Mouse (Mus musculus) left cerebral cortex, postnatal 36 days (tissue): Measurements from ENCODE around the gene Lrch1. TPM values are rescaled to one million over a fixed set of nuclear protein-coding genes. Genes with fewer than 3 reads are reported as not detected.

Experiments used
- DNase-seq, 2 experiments: peaks; one replicate each; pipeline ENCODE4 v3.0.0; 2021 to 2022; ENCODE audit warnings: low spot score in 2 of 2, mixed read lengths in 1 of 2
- intact Hi-C: fragments of 180-260 bp; cut with DNase I; formaldehyde crosslinking; loops from one replicate; pipeline ENCODE4 v1.15.1; 2025
- total RNA-seq, 2 experiments: library from RNA; stranded (reverse); gene quantifications; 2 replicates each; pipeline ENCODE4 v1.2.3; 2021

Gene Lrch1
- total RNA-seq, 2 experiments from 2014 or later = 13.5 to 21.5 TPM

- DNase-seq = no peak
- intact Hi-C loops = no loop called here
These were observed 157.1 kb downstream of the Lrch1 start for GRCm38 (mm10) chr14:74790535-74790934.

DNA sequence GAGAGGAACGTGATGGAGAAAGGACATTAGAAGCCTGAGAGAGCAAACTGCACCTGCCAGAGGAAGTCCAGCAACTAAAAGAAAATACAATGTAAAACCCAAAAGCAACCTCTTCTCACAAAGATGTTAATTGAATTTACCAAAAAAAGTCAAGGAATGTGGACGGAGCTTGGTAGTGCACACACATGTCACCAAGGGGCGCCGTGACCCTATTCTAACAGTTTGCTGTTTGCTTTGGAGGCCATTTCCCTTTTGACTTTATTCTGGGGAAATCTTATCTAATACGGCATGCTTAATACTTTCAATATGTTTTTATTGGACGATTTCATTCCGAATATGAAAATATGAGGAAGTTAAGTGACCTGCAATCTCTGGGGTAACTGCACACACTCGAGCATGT, 158.9 kb downstream of the Lrch1 start:
- intact Hi-C loops = no loop called here
- DNase-seq = no peak

DNA sequence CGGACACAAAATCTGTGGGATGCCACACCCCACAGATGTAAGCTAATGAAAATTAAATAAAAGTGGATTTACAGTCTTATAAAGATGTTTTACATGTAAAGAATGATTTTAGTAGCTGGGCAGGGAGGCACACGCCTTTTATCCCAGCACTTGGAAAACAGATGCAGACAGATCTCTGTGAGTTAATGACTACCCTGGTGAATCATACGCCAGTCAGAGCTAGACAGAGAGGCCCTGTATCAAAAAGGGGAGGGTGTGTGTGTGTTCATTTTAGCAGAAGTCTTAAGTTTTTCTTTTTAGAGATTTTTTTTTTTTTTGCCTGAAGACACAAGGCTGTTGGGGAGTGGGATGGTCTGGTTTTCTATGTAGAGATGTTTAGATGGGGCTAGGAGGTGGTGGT, 160.0 kb downstream of the Lrch1 start:
- intact Hi-C loops = no loop called here
- DNase-seq = no peak

- intact Hi-C loops = no loop called here
- no peak for DNase-seq
These were observed 163.3 kb downstream of the Lrch1 start for GRCm38 (mm10) chr14:74784243-74784934.

DNA sequence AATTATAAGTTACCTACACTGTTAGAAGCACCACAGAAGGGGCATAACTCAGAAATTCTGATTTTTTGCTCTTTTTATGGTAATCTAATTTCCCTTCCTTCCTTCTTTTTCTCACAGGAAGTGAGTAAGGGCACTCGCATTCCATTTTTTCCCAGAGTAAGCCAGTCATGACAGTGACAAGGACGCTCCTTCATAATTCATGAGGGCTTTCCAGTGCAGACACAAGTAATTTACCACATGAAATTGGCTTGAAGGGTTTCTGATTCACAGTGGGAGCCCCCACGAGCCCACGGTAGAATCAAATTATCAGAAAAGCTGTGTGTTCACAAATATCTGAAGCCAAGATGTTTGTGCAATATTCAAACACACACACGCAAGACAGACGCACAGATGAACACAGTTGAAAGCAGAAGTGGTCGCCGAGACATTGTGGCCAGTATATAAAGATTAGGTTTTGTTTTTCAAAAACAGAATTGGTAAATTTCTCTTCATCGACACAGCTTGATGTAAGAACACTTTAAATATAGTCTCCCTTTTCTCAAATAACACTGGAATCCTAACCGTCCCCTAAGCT, 173.5 kb downstream of the Lrch1 start:
- intact Hi-C loops = no loop called here
- no peak for DNase-seq

DNA sequence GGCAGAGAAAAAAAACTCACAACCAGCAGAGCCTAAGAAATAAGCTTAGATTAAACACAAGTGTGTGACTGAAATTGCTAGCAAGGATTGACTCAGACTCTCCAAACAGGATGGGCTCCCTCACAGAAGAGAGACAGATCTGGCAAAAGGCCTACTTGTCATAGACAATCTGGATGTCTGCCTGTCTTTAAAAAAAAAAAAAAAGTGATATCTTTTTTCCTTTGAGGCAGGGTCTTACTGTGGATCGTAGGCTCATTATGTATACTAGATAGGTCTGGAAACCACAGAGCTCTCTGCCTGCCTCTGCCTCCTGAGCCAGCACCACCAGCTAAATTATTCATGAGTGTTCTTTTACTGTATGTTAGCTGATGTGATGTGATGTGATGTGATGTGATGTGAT, 179.8 kb downstream of the Lrch1 start:
- intact Hi-C loops = no loop called here

GRCm38 (mm10) chr14:74764191-74764918, 183.3 kb downstream of the Lrch1 start:
- intact Hi-C loops = loop anchor here (1.0 to 2.0 kb wide), 2 partner anchors 184 to 226 kb away; no protein-coding TSS in a partner anchor
- peak; percentile 49 to 64 for DNase-seq

More for the DNA sequence above, 179.8 kb downstream of the Lrch1 start:
- no peak for DNase-seq

GRCm38 (mm10) chr14:74736850-74737249, 210.8 kb downstream of the Lrch1 start:
- DNase-seq = no peak
- intact Hi-C loops = no loop called here

GRCm38 (mm10) chr14:74735471-74735870, 212.2 kb downstream of the Lrch1 start:
- no peak for DNase-seq
- intact Hi-C loops = no loop called here

DNA sequence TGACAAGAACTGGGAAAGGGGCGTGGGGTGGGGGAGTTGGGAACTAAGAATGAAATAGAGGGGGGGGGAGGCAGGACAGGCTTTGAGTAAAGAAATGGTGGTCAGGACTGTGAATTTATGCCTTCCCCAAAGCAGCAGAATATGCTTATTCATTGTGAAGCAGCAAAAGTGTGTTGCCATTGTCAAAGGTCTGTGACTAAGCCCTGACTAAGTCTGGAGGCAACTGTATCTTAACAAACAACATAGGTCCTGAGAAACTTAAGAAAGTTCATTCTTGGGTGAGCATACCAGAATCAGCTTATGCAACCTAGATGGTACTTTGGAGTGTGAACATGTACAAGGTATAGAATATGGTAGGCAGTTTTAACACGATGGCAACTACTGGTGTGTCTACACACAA, 214.3 kb downstream of the Lrch1 start:
- no peak for DNase-seq
- intact Hi-C loops = no loop called here

- intact Hi-C loops = no loop called here
- DNase-seq = peak; percentile 82 to 85
These were observed 215.4 kb downstream of the Lrch1 start, which contains the start of gene Esd for GRCm38 (mm10) chr14:74732079-74732783. Gene Esd (plus strand): TSS chr14:74732297.

DNA sequence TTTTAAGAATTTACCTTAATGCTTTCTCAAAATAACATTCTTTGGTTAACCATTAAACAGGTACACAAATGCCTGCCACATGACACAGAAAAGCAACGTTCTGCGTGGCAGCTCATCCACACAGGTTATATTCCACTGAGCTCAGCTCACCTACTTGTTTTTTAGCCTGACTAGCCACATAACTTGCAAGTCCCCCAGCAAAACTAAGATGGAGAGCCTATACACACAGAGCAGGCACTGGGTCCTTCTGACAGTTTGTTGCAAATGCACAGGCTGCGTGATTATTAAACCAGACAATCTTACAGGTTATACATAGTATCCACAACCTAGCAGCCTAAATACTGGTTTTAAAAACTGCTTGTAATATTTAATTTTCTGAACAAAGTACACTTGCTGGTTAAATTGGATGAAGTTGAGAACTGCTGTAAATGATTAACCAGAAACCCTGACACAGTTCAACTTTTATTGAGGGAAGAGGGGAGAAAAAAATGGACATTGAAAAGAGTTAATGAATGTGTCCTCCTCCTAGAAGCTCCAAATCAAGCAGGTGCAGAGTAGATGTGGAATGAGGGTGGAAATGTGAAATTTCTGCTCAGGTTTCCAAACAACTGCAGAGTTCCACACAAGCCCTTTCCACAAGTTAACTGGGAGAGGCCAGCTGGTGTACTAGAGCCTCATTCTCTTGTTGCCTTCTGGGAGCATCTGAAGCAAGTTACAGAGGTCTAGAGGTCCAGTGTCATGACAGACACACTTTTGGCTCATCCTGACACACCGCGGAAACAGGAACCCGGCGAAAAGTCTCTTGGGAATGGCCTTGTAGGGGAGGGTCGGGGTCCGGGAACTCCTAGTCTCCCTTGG, 216.2 kb downstream of the Lrch1 start:
- DNase-seq = no peak
- intact Hi-C loops = no loop called here

GRCm38 (mm10) chr14:74723541-74723940, 224.1 kb downstream of the Lrch1 start:
- intact Hi-C loops = no loop called here
- DNase-seq = no peak

DNA sequence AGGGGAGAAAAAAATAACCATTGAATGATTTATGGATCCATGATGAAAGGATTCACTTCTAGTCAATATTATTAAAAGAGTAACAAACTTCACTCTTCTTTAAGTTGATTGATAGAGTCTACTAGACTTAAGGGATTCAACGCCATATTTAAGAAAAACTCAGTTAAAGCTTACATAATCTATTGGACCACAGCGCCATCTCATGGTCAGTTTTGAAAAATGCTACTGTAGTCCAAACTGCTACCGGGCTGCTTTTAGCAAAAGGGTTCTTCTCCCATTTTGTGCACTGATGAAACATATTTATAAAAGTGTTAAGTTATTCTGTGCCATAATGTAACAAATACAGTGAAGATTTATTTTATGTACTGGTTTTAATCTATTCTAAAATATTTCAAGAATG, 238.6 kb downstream of the Lrch1 start:
- DNase-seq = no peak
- intact Hi-C loops = loop anchor here (5.0 to 10.0 kb wide), 2 partner anchors 937 to 1004 kb away; no protein-coding TSS in a partner anchor

Other genes starting within 250 kb of the Lrch1 start
- gene Esd, start 215.6 kb downstream of the Lrch1 start, total RNA-seq = 10 to 100 TPM; 79.2 to 96.8 TPM
- gene Rubcnl, start 68.2 kb upstream of the Lrch1 start, total RNA-seq = 1 to 10 TPM; 1.2 to 1.8 TPM
- under 1 TPM in 1 of 2 experiments, not detected in 1; 0.12 TPM for gene Lrrc63, start 183.0 kb upstream of the Lrch1 start, total RNA-seq
- gene Lcp1, start 183.2 kb upstream of the Lrch1 start, total RNA-seq = 1 to 10 TPM; 6.2 to 9.0 TPM